Mouse (Mus musculus): Measurements from ENCODE around the gene Cfap43.
"Not testable (repeated sequence)": the region's sequence is repeated elsewhere in the genome, so short reads cannot be mapped to it uniquely, and the experiment has no call there.

Cfap43 gene

GRCm38 (mm10) chr19:47852131-47852530, 67.0 kb downstream of the Cfap43 start:
- DNase-seq = not testable (repeated sequence)

DNA sequence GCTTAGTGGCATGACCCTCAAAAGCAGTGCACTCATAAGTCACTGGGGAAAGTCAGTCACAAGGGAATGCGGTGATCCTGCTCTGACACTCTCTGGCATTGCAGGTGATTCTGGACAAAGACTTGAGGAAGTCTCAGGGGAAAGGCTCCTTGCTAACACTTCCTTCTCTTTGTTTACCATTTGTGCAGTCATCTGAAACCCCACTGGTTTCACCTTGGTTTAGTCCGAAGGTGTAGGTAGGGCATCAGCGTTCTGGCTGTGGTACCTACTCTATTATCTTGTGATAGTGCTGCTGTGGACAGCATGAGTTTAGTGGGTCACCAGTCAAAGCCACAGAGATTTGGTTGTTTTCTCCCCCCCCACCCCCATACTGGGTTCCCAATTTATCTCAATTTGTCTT, 69.4 kb downstream of the Cfap43 start:
- DNase-seq = no peak

- not testable (repeated sequence) for DNase-seq
Measured at GRCm38 (mm10) chr19:47841234-47841633, 77.9 kb downstream of the Cfap43 start.

GRCm38 (mm10) chr19:47837527-47837901, 81.6 kb downstream of the Cfap43 start:
- no peak for DNase-seq

DNA sequence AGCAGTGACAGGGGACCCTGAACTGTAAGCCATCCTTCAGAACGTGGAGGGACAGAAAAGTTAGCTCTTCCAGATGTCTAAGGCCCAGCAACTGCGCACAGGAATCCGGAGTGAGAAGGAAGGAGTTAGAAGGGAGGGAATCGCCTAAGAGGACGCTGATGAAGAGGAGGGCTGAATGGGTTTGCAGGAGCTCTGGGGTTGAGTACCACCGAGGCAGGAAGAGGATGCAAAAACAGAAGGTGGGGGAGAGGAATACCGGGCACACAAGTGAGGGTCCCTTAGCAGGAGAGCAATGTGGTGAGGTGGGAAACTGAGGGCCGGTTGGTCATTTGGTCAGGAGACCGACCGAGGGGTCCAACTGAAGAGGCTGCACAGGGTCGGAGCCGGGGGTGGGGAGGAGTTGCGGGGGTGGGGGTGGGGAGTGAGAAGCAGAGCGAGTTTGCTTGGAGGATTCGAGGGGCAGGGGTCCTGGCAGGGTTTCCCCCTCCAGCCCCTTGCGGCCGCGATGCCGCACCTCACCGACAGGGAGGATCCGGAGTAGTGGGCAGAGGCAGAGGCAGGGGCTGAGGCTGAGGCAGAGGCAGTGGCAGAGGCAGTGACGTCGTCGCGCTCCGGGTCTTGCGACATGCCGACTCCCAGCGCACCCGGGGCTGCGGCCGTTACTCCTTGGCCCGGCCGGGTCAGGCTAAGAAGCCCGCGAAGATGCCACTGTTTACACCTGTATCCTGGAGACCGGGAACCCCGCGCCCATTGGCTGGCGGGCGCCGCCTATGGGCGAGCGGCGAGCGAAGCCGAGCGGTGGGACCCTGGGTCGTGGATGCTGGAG, 82.2 kb downstream of the Cfap43 start:
- DNase-seq = peak; percentile 30 to 61

GRCm38 (mm10) chr19:47835776-47836175, 83.3 kb downstream of the Cfap43 start:
- DNase-seq = no peak

DNA sequence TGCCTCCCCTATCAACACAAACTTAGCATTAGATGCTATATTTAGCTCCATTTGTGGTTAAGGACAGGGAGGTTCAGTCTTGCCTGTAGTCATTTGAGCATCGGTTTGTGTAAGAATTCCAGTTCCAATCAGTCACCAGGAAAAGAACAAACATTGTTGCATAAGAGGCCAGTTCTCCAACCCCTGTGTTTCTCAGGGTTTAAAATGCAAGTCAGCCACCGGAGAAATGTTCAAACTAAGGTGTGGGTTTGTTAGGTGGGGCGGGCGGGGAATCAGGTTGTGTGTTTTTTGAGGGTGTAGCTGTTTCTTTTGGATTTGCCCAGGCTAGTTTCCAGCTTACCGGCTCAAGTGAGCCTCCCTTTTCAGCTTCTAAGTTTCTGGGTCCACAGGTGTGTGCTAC, 84.5 kb downstream of the Cfap43 start:
- no peak for DNase-seq

DNA sequence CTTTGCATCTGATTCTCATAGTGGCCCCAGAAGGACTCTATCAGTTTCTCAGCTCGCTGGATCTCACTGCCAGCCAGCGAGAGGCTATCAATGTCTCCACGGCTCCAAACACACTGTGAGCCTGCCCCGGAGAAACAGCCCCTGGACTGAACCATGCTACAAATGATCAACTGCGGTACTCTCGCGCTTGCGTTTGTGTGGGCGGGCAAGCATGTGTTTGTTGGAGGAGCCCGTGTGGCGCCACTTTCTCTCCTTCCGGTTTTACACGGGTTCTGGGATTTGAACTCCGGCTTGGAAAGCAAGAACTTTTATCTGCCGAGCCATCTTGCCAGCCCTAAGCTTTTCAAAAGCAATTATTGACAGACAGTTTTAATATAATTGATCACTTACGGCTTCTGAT, 86.8 kb downstream of the Cfap43 start:
- no peak for DNase-seq

- DNase-seq = no peak
Measured at GRCm38 (mm10) chr19:47831111-47831510, 88.0 kb downstream of the Cfap43 start.

DNA sequence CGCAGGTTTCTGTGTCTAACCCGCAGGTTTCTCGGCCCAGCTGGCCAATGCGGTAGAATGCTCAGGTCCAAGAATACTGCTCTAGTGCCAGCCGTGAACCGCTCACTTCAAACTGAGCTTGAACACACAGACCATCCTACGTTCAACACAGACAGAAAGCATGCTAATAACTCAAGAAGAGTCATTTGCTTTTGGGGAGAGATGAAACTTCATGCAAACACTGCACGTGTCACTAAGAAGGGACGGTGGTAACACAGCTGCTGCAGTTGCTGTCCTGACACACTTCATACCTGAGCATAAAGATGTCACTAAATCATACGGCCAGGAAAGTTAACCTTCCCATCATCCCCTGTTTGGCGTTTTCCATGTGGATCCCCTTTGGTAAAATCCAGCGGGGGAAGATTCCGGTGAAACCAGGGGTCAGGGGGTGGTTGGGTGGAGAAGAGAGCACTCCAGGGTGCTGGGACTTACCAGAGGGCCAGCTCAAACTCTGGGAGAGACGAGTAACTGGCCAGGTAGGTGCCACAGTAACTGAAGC, 89.1 kb downstream of the Cfap43 start:
- DNase-seq = no peak

- no peak for DNase-seq
Measured at GRCm38 (mm10) chr19:47824026-47824425, 95.1 kb downstream of the Cfap43 start.

DNA sequence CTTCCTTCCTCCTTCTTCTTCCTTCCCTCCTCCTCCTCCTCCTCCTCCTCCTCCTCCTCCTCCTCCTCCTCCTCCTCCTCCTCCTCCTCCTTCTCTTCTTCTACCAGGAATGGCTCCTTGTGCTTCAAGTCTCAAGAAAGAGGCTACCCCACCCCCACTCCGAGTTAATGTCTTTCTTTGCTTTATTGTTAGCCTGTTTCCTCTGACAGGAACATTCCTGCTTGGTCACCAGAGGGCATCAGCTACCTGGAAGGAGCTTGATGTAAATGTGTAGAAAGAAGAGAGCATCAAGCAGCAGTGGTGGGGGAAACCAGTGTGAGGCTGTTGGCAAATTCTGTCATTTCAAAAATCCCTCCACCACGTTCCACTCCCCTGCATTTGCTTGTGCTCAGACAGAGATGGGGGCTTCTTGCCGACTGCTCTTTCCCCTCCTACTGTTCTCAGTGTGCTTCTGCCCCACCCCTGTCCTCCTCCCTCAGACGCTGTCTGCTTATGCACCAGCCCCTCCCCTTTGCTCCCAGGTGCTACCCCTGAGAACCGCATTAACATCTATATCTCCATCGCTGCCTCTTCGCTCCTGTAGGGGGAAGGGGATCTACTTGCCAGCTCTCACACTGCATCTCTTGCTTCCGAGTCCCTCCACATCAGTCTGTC, 96.8 kb downstream of the Cfap43 start:
- DNase-seq = peak; percentile 31 to 38

DNA sequence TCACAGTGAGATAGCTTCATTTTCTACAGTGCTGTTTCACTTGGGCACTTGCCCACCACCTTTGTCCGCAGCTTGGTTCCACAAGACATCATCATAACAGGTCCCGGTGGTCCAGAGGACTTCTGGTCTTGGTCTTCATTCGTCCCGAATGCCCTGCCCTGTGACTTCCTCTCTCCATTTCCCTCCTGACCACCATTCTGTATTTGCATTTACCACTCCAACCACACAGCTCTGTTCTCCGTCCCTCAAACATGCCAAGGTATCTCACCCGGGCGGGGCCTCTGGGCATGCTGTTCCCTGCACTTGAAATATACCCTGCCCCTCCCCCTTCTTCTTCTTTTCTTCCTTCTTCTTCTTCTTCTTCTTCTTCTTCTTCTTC, 97.6 kb downstream of the Cfap43 start:
- no peak for DNase-seq

DNA sequence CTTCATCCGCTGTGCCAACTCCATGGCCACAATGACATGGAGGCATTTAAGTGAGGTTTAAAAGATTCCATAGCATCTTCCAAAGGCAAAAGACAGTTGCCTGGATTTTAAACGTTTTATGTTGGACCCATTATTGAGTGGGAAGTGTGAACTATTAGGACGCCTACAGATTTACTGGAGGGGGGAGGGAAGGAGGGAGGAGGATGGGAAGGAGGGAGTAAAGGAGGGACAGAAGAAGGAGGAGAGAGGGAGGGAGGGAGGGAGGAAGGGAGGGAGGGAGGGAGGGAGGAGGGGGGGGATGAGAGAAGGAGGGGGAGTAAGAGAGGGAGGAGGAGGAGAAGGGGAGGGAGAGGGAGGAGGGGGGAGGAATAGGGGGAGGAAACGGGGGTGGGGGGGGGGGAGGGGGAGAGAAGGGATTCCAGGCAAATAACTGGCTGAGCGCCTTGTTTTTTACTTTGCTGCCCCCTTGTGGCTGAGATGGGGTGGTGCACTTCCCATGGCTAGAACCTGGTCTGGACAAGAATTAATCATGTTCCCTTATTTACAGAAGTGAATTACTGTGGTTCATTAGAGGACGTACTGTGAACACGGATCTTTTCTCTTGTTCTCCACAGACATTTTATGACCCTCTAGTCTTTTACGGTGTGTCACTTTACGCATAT, 98.1 kb downstream of the Cfap43 start:
- peak; percentile 55 to 74 for DNase-seq

GRCm38 (mm10) chr19:47817692-47818091, 101.4 kb downstream of the Cfap43 start:
- no peak for DNase-seq

DNA sequence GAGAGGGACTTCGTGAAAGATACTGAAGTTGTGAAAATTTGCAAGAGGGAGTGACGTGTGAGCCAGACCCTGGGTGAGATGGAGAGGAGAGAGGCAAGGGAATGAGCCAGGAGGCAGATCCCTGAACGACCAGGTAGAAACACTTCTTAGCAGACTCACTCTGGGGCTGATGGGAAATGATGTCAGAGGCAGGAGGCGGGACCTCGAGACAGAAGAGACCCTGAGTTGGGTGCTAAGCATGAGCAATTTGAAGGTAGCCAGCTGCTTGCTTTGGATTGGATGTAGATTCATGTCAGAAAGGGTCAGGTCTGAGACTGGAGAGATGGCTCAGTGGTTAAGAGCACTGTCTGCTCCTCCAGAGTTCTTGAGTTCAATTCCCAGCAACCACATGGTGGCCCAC, 104.4 kb downstream of the Cfap43 start:
- no peak for DNase-seq

DNA sequence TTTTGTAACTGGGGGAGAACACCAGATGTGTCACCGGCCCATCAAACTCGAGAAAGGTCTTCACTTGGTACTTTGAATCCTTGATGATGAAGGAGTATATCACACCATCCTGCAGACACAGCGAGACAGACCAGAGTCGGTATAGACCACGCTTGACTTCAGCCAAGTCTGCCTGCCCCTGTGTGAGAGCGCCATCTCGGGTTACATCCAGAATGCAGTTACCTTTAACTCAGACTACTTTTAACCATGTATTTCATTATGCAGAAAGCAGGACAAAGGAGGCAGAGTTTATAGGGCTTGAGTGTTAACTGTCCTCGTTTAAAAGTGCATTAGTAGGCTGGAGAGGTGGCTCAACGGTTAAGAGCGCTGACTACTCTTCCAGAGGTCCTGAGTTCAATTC, 107.0 kb downstream of the Cfap43 start:
- no peak for DNase-seq

GRCm38 (mm10) chr19:47798583-47798982, 120.5 kb downstream of the Cfap43 start:
- DNase-seq = no peak

DNA sequence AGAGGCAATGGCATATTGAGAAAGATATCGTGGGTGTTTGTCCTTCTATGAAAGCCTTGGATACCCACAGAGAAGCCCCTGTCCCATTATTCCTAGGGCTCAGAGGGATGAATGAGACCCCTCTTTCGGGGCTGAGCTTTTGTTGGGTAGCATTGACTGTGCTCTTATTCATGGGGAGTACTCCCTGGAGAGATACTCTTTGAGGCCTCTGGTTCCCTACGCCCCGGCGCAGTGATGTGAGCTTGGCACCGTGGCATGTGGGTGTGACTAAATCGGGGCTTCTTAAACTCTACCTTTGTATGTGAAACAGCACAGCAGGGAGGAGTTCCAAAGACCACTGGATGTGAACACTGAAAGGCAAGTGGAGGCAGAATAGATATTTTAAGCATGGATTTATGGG, 122.4 kb downstream of the Cfap43 start:
- no peak for DNase-seq

- DNase-seq = peak; percentile 54 to 77
Measured at GRCm38 (mm10) chr19:47795009-47795728, 123.9 kb downstream of the Cfap43 start.

GRCm38 (mm10) chr19:47794331-47794730, 124.8 kb downstream of the Cfap43 start:
- no peak for DNase-seq

DNA sequence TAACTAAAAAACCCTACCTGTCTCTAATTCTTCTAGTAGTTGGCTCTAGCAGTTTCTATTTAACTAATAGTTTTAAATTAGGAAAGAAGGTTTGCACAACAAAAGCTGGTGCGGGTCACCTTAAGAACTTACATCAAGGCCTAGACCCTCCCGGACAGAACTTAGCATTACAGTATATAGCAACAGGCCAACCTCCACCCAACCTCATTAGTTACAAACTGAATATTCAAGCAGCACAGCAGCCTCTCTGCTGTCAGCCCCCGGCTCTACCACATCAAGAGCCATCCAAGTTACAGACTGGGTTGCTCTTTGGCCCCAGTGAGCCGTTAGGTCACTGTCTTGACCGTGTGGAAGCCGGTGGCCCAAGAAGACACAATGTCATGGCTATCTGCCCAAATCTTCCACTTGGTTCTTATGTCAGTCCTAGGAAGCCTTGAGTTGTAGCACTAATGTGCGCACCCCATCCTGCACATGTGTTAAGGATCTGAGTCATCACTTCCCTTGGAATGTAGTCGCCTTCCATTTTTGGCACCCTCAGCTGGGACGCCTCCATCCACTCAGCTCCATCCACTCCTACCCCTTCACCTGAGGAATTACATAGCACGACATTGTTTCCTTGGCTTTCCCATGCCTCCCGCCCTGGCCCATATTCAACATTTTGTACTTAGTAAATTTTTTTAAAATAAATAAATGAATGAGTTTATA, 128.6 kb downstream of the Cfap43 start:
- no peak for DNase-seq
